Mouse (Mus musculus): ENCODE data around the gene Frg2f1.

DNA sequence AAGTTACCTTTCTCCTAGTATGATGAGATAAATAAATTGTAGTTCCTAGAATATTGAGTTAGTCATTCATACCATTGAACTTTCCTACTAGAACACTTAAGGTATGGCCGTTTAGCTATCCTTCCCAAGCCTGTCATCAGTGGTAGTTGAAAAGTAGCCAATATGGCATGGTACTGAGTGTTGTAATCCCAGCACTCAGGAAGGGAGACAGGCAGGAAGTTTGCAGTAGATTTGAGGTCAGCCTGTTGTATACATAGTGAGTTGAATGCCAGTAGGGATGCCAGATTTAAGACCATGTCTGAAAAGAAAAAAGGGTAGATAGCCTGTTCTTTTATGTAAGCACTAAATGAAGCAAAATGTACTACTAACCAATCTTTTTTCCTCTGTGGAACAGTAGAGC is 11.5 kb upstream of the Frg2f1 start:
- TF ChIP-seq CTCF (IDR thresholded peaks at IDR 0.05; ENCODE audit: insufficient read depth, low read length) = no peak
- no peak for TF ChIP-seq POLR2A (IDR thresholded peaks at IDR 0.05; ENCODE audit: borderline replicate concordance, extremely low read depth, low read depth, low read length)
